Mouse (Mus musculus) liver, adult 2 months (tissue): ENCODE data around the gene Caprin2.

Experiments used
- CTCF ChIP-seq: fragments of 200-500 bp; IDR thresholded peaks from 2 replicates; pipeline ENCODE4 v1.5.1; 2011; ENCODE audit warnings: low read depth, low read length, control low read depth
- POLR2A ChIP-seq: fragments of 200-500 bp; IDR thresholded peaks from 2 replicates; pipeline ENCODE4 v1.6.1; 2011; ENCODE audit warnings: low read length, control low read depth; ENCODE audit not compliant: insufficient read depth; ENCODE audit errors: extremely low read depth

DNA sequence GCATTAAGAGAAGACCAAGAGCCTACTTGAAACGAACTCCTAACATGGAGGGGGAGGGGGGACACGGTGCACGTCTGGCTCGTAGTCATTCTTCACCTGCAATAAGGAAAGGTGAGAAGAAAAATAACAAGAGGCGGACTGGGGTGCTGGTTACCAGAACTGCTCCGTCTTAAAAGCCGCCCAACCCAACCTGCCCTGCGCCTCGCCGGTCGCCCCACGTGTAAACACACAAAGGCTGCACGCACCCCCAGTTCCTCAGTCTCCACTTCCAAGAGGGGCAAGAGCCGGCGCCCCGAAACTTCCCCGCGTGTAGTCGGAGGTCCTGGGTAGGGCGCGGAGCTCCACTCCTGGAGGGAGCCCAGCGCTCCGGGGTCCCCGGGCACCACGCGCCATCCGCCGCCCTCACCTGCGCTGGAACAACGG is 48.3 kb upstream of the Caprin2 start:
- no peak for TF ChIP-seq CTCF
- TF ChIP-seq POLR2A: no peak
